Mouse (Mus musculus) cerebellum, adult 2 months (tissue): ENCODE data around the gene Bik.

Experiments used
- CTCF ChIP-seq: fragments of 200-500 bp; IDR thresholded peaks from 2 replicates; pipeline ENCODE4 v1.5.1; 2011; ENCODE audit warnings: low read depth, mild to moderate bottlenecking, control low read depth, low read length, moderate library complexity, borderline replicate concordance; ENCODE audit not compliant: insufficient read depth
- POLR2A ChIP-seq: fragments of 200-500 bp; IDR thresholded peaks from 2 replicates; pipeline ENCODE4 v1.6.1; 2011; ENCODE audit warnings: low read length, control low read depth, borderline replicate concordance; ENCODE audit not compliant: insufficient read depth

- peak; percentile 27; the same call in 1 of the 2 replicates for TF ChIP-seq CTCF
- TF ChIP-seq POLR2A: no peak
Measured at GRCm38 (mm10) chr15:83500352-83500751, 26.3 kb upstream of the Bik start.
